11 mouse cellular contexts compared by ENCODE assay signal in genomic region chr11:69848021-69848420, GRCm38 (mm10). TPM values are rescaled to one million over a fixed set of nuclear protein-coding genes. Genes with fewer than 3 reads are reported as not detected.
DNase-seq lines count a peak whose midpoint lies in the region; ATAC-seq and TF ChIP-seq lines count a peak whose summit lies in the region.
"Had no signal": no experiment of that assay in that cellular context is flagged by ENCODE, and none has a peak within 500 bp of the region (broad histone marks: within the 10 kb centered on the region; RNA-seq: fewer than 3 reads in every experiment).

No protein-coding gene starts in this region.

- no peaks in the 10 kb centered on the region for H3K9me3 ChIP-seq in heart, embryonic 12.5 days (replicated peaks)
- H3K9me3 ChIP-seq in hindbrain, embryonic 10.5 days = no peaks in the 10 kb centered on the region
- H3K9me3 ChIP-seq in midbrain, embryonic 11.5 days (ENCODE audit: control insufficient read depth, low read length) = no peaks in the 10 kb centered on the region

- H3K79me2 ChIP-seq in heart, adult 2 months (replicated peaks; ENCODE audit: control insufficient read depth, insufficient read depth, low read length) = no peaks in the 10 kb centered on the region

- TF ChIP-seq CTCF in heart, adult 2 months (IDR thresholded peaks at IDR 0.05) = no peak

- peaks cover 49% of the 10 kb centered on the region for H3K36me3 ChIP-seq in heart, embryonic 12.5 days
- no peaks in the 10 kb centered on the region; the same call in 1 of the 2 replicates for H3K36me3 ChIP-seq in heart, adult 2 months (ENCODE audit: control insufficient read depth, insufficient read depth, low read length)
- H3K36me3 ChIP-seq in hindbrain, embryonic 10.5 days = peaks cover 49% of the 10 kb centered on the region
- peaks cover 2% of the 10 kb centered on the region; the same call in 1 of the 2 replicates for H3K36me3 ChIP-seq in midbrain, embryonic 11.5 days (ENCODE audit: control insufficient read depth, insufficient read depth, low read length)

- WGBS in heart, embryonic 12.5 days = 94% methylated on average over 6 of the region's 6 CpGs
- WGBS in heart, adult 2 months = 96% methylated on average over 6 of the region's 6 CpGs
- WGBS in hindbrain, embryonic 10.5 days = 95% methylated on average over 6 of the region's 6 CpGs
- 95% methylated on average over 6 of the region's 6 CpGs for WGBS in midbrain, embryonic 11.5 days

- no peak overlapping the region for H3K27ac ChIP-seq in heart, embryonic 12.5 days (ENCODE audit: poor library complexity, severe bottlenecking)
- no peak overlapping the region for H3K27ac ChIP-seq in heart, adult 2 months
- H3K27ac ChIP-seq in hindbrain, embryonic 10.5 days = peak overlapping the region; percentile 93
- no peak overlapping the region for H3K27ac ChIP-seq in midbrain, embryonic 11.5 days (ENCODE audit: low read depth, low read length)

- H3K4me3 ChIP-seq in heart, embryonic 12.5 days = peak overlapping the region; percentile 76
- no peak overlapping the region for H3K4me3 ChIP-seq in heart, adult 2 months
- H3K4me3 ChIP-seq in hindbrain, embryonic 10.5 days = peak overlapping the region; percentile 74
- H3K4me3 ChIP-seq in midbrain, embryonic 11.5 days (ENCODE audit: low read depth, low read length) = no peak overlapping the region

- intact Hi-C loops in heart, adult 2 months (cut with DNase I) = no loop called here

- H3K4me1 ChIP-seq in heart, embryonic 12.5 days (replicated peaks) = peaks cover 32% of the 10 kb centered on the region
- peaks cover 5% of the 10 kb centered on the region for H3K4me1 ChIP-seq in heart, adult 2 months (ENCODE audit: control insufficient read depth, insufficient read depth, low read length)
- peaks cover 44% of the 10 kb centered on the region for H3K4me1 ChIP-seq in hindbrain, embryonic 10.5 days (replicated peaks)
- peaks cover 16% of the 10 kb centered on the region; the same call in 1 of the 2 replicates for H3K4me1 ChIP-seq in midbrain, embryonic 11.5 days (ENCODE audit: control insufficient read depth, insufficient read depth, low read length)

- no peaks in the 10 kb centered on the region for H3K27me3 ChIP-seq in heart, embryonic 12.5 days (replicated peaks)
- no peaks in the 10 kb centered on the region for H3K27me3 ChIP-seq in heart, adult 2 months (ENCODE audit: control insufficient read depth, insufficient read depth, low read length)
- no peaks in the 10 kb centered on the region for H3K27me3 ChIP-seq in hindbrain, embryonic 10.5 days (ENCODE audit: insufficient read depth, poor library complexity, severe bottlenecking)
- no peaks in the 10 kb centered on the region for H3K27me3 ChIP-seq in midbrain, embryonic 11.5 days (ENCODE audit: control insufficient read depth, insufficient read depth, low read length)

- ATAC-seq in heart, embryonic 12.5 days (ENCODE audit: insufficient number of reproducible peaks, low FRiP score) = no peak
- no peak for ATAC-seq in midbrain, embryonic 11.5 days (ENCODE audit: low FRiP score)

- no peak overlapping the region for H3K9ac ChIP-seq in heart, embryonic 12.5 days
- H3K9ac ChIP-seq in heart, adult 2 months (ENCODE audit: low read depth, low read length) = no peak overlapping the region
- no peak overlapping the region for H3K9ac ChIP-seq in midbrain, embryonic 11.5 days (ENCODE audit: low read length)

- no peak for DNase-seq in heart, adult 2 months
- DNase-seq in cerebellum, adult 18-20 months = peak; percentile 72 to 82
- DNase-seq in hindbrain, embryonic 10.5 days (ENCODE audit: low spot score) = no peak
- no peak for DNase-seq in midbrain, embryonic 11.5 days (ENCODE audit: low spot score, missing footprints)
- DNase-seq in ovary, postnatal 36 days (ENCODE audit: low spot score) = no peak
- DNase-seq in retina, postnatal 1 day = no peak
- no peak for DNase-seq in left cerebral cortex, adult 11 months (ENCODE audit: low spot score)
- DNase-seq: heart, adult 18-20 months had no signal

- H3K4me2 ChIP-seq in heart, embryonic 12.5 days = peak overlapping the region; percentile 81
- peak overlapping the region; percentile 71 for H3K4me2 ChIP-seq in midbrain, embryonic 11.5 days

- no peak for TF ChIP-seq EP300 in heart, adult 2 months (IDR thresholded peaks at IDR 0.05; ENCODE audit: insufficient read depth, low read depth, low read length)

- TF ChIP-seq POLR2A in heart, adult 2 months (IDR thresholded peaks at IDR 0.05; ENCODE audit: insufficient read depth, low read depth, low read length) = no peak

RNA-seq across cellular contexts. Expression of gene Plscr3, which starts 1.8 kb away (rescaled TPM):
- polyA plus RNA-seq in heart, embryonic 12.5 days (2016; fragmentation: Nextera tagmentation; extraction: Ambion mirVana) = 77.9 and 82.3 TPM in 2 replicates
- total RNA-seq in heart, adult 2 months (2021) = 10 to 100 TPM; 21.2 to 22.4 TPM
- polyA plus RNA-seq in heart, adult 2 months (2012; rRNA removed) = 45.3 and 48.3 TPM in 2 replicates
- polyA plus RNA-seq in hindbrain, embryonic 10.5 days (2016; fragmentation: Nextera tagmentation; extraction: Ambion mirVana) = 85.3 and 88.7 TPM in 2 replicates
- polyA plus RNA-seq in midbrain, embryonic 11.5 days (2014; fragmentation: Nextera tagmentation; extraction: Ambion mirVana) = 61.7 and 65.3 TPM in 2 replicates

RNA-seq across cellular contexts. Expression of gene Tmem256, which starts 9.7 kb away (rescaled TPM):
- polyA plus RNA-seq in heart, embryonic 12.5 days (2016; fragmentation: Nextera tagmentation; extraction: Ambion mirVana) = 289 and 297 TPM in 2 replicates
- 100 to 1,000 TPM; 214 to 254 TPM for total RNA-seq in heart, adult 2 months (2021)
- polyA plus RNA-seq in heart, adult 2 months (2012; rRNA removed) = 308 and 350 TPM in 2 replicates
- polyA plus RNA-seq in hindbrain, embryonic 10.5 days (2016; fragmentation: Nextera tagmentation; extraction: Ambion mirVana) = 312 and 362 TPM in 2 replicates
- 285 and 287 TPM in 2 replicates for polyA plus RNA-seq in midbrain, embryonic 11.5 days (2014; fragmentation: Nextera tagmentation; extraction: Ambion mirVana)

RNA-seq across cellular contexts. Expression of gene Nlgn2, which starts 10.4 kb away (rescaled TPM):
- 1.8 and 2.3 TPM in 2 replicates for polyA plus RNA-seq in heart, embryonic 12.5 days (2016; fragmentation: Nextera tagmentation; extraction: Ambion mirVana)
- 1 to 10 TPM; 3.4 to 5.0 TPM for total RNA-seq in heart, adult 2 months (2021)
- 6.0 and 6.7 TPM in 2 replicates for polyA plus RNA-seq in heart, adult 2 months (2012; rRNA removed)
- polyA plus RNA-seq in hindbrain, embryonic 10.5 days (2016; fragmentation: Nextera tagmentation; extraction: Ambion mirVana) = 5.8 and 9.1 TPM in 2 replicates
- 9.9 and 10.3 TPM in 2 replicates for polyA plus RNA-seq in midbrain, embryonic 11.5 days (2014; fragmentation: Nextera tagmentation; extraction: Ambion mirVana)

RNA-seq across cellular contexts. Expression of gene Tnk1, which starts 10.5 kb away (rescaled TPM):
- polyA plus RNA-seq in heart, embryonic 12.5 days (2016; fragmentation: Nextera tagmentation; extraction: Ambion mirVana) = 0.28 and 0.32 TPM in 2 replicates
- not detected for total RNA-seq in heart, adult 2 months (2021)
- 0.20 and 0.68 TPM in 2 replicates for polyA plus RNA-seq in heart, adult 2 months (2012; rRNA removed)
- 0.77 and 1.7 TPM in 2 replicates for polyA plus RNA-seq in hindbrain, embryonic 10.5 days (2016; fragmentation: Nextera tagmentation; extraction: Ambion mirVana)
- polyA plus RNA-seq in midbrain, embryonic 11.5 days (2014; fragmentation: Nextera tagmentation; extraction: Ambion mirVana) = 0.44 and 0.48 TPM in 2 replicates
- total RNA-seq: heart, adult 18-20 months had no signal

RNA-seq across cellular contexts. Expression of gene Spem1, which starts 26.0 kb away (rescaled TPM):
- polyA plus RNA-seq in heart, embryonic 12.5 days (2016; fragmentation: Nextera tagmentation; extraction: Ambion mirVana) = not detected in 2 replicates
- not detected for total RNA-seq in heart, adult 2 months (2021)
- polyA plus RNA-seq in heart, adult 2 months (2012; rRNA removed) = 0.23 and 0.32 TPM in 2 replicates
- polyA plus RNA-seq in hindbrain, embryonic 10.5 days (2016; fragmentation: Nextera tagmentation; extraction: Ambion mirVana) = 0.34 TPM in 1 of 2 replicates, not detected in the other
- polyA plus RNA-seq in midbrain, embryonic 11.5 days (2014; fragmentation: Nextera tagmentation; extraction: Ambion mirVana) = 0.12 TPM in 1 of 2 replicates, not detected in the other
- total RNA-seq: heart, adult 18-20 months; liver, adult 2 months had no signal
- polyA plus RNA-seq: liver, adult 2 months; small intestine, adult 2 months had no signal

Comparison
In these comparisons a context has a peak if more than half of its experiments do, and no peak if none do; other contexts are left out.
1. H3K4me3 ChIP-seq: peak in heart, embryonic 12.5 days (single experiment) and hindbrain, embryonic 10.5 days (single experiment); none in heart, adult 2 months (single experiment) and midbrain, embryonic 11.5 days (single experiment).
2. DNase-seq: peak in cerebellum, adult 18-20 months (2 of 2); none in heart, adult 2 months (0 of 2), hindbrain, embryonic 10.5 days (single experiment), midbrain, embryonic 11.5 days (single experiment), ovary, postnatal 36 days (single experiment), retina, postnatal 1 day (single experiment) and left cerebral cortex, adult 11 months (single experiment).